Mouse (Mus musculus) inflammation-experienced regulatory T-cells, adult 6 months (primary cell): ENCODE results near the gene Gpr83. TPM values are rescaled to one million over a fixed set of nuclear protein-coding genes. Genes with fewer than 3 reads are reported as not detected.

Experiments used
- ATAC-seq: one replicate; pipeline ENCODE4 v1.8.0; 2017
- polyA plus RNA-seq, 3 experiments: library from polyadenylated mRNA; unstranded; fragments of 100-300 nt; shearing (Covaris generic); gene quantifications; one replicate each; pipeline ENCODE4 v1.2.1; 2017

The Gpr83 gene
- polyA plus RNA-seq, 3 experiments from 2014 or later = 1.2 to 109 (median 83.0) TPM

- ATAC-seq = no peak
These were observed 10.4 kb downstream of the Gpr83 start for GRCm38 (mm10) chr9:14870377-14870776.

GRCm38 (mm10) chr9:14870802-14871201 lies 10.8 kb downstream of the Gpr83 start:
- no peak for ATAC-seq

GRCm38 (mm10) chr9:14871536-14871935 lies 11.5 kb downstream of the Gpr83 start:
- no peak for ATAC-seq

- ATAC-seq = no peak
These were observed 12.3 kb downstream of the Gpr83 start for GRCm38 (mm10) chr9:14872181-14872930.

- ATAC-seq = peak; percentile 81
These were observed 15.9 kb downstream of the Gpr83 start for GRCm38 (mm10) chr9:14875743-14876507.

GRCm38 (mm10) chr9:14876566-14876965 lies 16.6 kb downstream of the Gpr83 start:
- peak; percentile 51 for ATAC-seq

GRCm38 (mm10) chr9:14884641-14885040 lies 24.6 kb downstream of the Gpr83 start:
- peak; percentile 86 for ATAC-seq

- ATAC-seq = peak; percentile 44
These were observed 25.1 kb downstream of the Gpr83 start for GRCm38 (mm10) chr9:14885151-14885550.

GRCm38 (mm10) chr9:14885954-14886353 lies 25.9 kb downstream of the Gpr83 start:
- no peak for ATAC-seq

GRCm38 (mm10) chr9:14887787-14888382 lies 27.9 kb downstream of the Gpr83 start:
- ATAC-seq = no peak

- no peak for ATAC-seq
These were observed 28.7 kb downstream of the Gpr83 start for GRCm38 (mm10) chr9:14888671-14889070.

- ATAC-seq = no peak
These were observed 30.7 kb downstream of the Gpr83 start for GRCm38 (mm10) chr9:14890699-14891098.

GRCm38 (mm10) chr9:14891891-14892290 lies 31.9 kb downstream of the Gpr83 start:
- no peak for ATAC-seq

GRCm38 (mm10) chr9:14893388-14893787 lies 33.4 kb downstream of the Gpr83 start:
- no peak for ATAC-seq

GRCm38 (mm10) chr9:14894628-14895027 lies 34.6 kb downstream of the Gpr83 start:
- no peak for ATAC-seq

GRCm38 (mm10) chr9:14895237-14895835 lies 35.3 kb downstream of the Gpr83 start:
- ATAC-seq = peak; percentile 59

- no peak for ATAC-seq
These were observed 37.1 kb downstream of the Gpr83 start for GRCm38 (mm10) chr9:14897102-14897501.

GRCm38 (mm10) chr9:14901757-14902156 lies 41.7 kb downstream of the Gpr83 start:
- no peak for ATAC-seq

- ATAC-seq = peak; percentile 25
These were observed 42.4 kb downstream of the Gpr83 start for GRCm38 (mm10) chr9:14902416-14902815.

- no peak for ATAC-seq
These were observed 43.0 kb downstream of the Gpr83 start for GRCm38 (mm10) chr9:14903006-14903405.

- ATAC-seq = peak; percentile 36
These were observed 43.8 kb downstream of the Gpr83 start, which contains the start of gene Izumo1r for GRCm38 (mm10) chr9:14903581-14904378. Gene Izumo1r, minus strand, starts transcription at chr9:14903949.
